Mouse (Mus musculus) ovary, postnatal 14 days (tissue): Measurements from ENCODE around the gene Ofcc1.

Source experiments
- DNase-seq: peaks from one replicate; pipeline ENCODE4 v3.0.0; 2022; ENCODE audit warnings: low spot score

The Ofcc1 gene

GRCm38 (mm10) chr13:40361288-40361687, at the start of gene Ofcc1:
Gene Ofcc1, minus strand, starts transcription at chr13:40361450.
- DNase-seq = no peak

- DNase-seq = no peak
Measured at GRCm38 (mm10) chr13:40390120-40390519, 28.9 kb upstream of the Ofcc1 start.

GRCm38 (mm10) chr13:40387446-40387845, 26.2 kb upstream of the Ofcc1 start:
- no peak for DNase-seq

GRCm38 (mm10) chr13:40384962-40385361, 23.7 kb upstream of the Ofcc1 start:
- DNase-seq = no peak

GRCm38 (mm10) chr13:40376773-40377172, 15.5 kb upstream of the Ofcc1 start:
- DNase-seq = no peak

GRCm38 (mm10) chr13:40366762-40367161, 5.5 kb upstream of the Ofcc1 start:
- no peak for DNase-seq

GRCm38 (mm10) chr13:40364855-40365254, 3.6 kb upstream of the Ofcc1 start:
- no peak for DNase-seq

- no peak for DNase-seq
Measured at GRCm38 (mm10) chr13:40360692-40361091, 558 bp downstream of the Ofcc1 start.

- no peak for DNase-seq
Measured at GRCm38 (mm10) chr13:40347045-40347444, 14.2 kb downstream of the Ofcc1 start.

GRCm38 (mm10) chr13:40323301-40323700, 37.9 kb downstream of the Ofcc1 start:
- DNase-seq = no peak

GRCm38 (mm10) chr13:40320814-40321525, 40.3 kb downstream of the Ofcc1 start:
- no peak for DNase-seq

- no peak for DNase-seq
Measured at GRCm38 (mm10) chr13:40317731-40318130, 43.5 kb downstream of the Ofcc1 start.

GRCm38 (mm10) chr13:40315158-40315792, 46.0 kb downstream of the Ofcc1 start:
- DNase-seq = no peak

GRCm38 (mm10) chr13:40292891-40293290, 68.4 kb downstream of the Ofcc1 start:
- DNase-seq = no peak

- no peak for DNase-seq
Measured at GRCm38 (mm10) chr13:40290846-40291245, 70.4 kb downstream of the Ofcc1 start.

- no peak for DNase-seq
Measured at GRCm38 (mm10) chr13:40288650-40289049, 72.6 kb downstream of the Ofcc1 start.

GRCm38 (mm10) chr13:40287266-40288002, 73.8 kb downstream of the Ofcc1 start:
- DNase-seq = no peak

GRCm38 (mm10) chr13:40285234-40285791, 75.9 kb downstream of the Ofcc1 start:
- no peak for DNase-seq

GRCm38 (mm10) chr13:40280616-40281015, 80.6 kb downstream of the Ofcc1 start:
- no peak for DNase-seq

GRCm38 (mm10) chr13:40267546-40267945, 93.7 kb downstream of the Ofcc1 start:
- no peak for DNase-seq

GRCm38 (mm10) chr13:40263087-40263807, 98.0 kb downstream of the Ofcc1 start:
- DNase-seq = no peak

GRCm38 (mm10) chr13:40258757-40259156, 102.5 kb downstream of the Ofcc1 start:
- DNase-seq = no peak
